Mouse (Mus musculus): Measurements from ENCODE around the gene Nsun4. TPM values are rescaled to one million over a fixed set of nuclear protein-coding genes. Genes with fewer than 3 reads are reported as not detected.

The Nsun4 gene
- polyA plus RNA-seq, 1 experiment: 9.3 TPM

DNA sequence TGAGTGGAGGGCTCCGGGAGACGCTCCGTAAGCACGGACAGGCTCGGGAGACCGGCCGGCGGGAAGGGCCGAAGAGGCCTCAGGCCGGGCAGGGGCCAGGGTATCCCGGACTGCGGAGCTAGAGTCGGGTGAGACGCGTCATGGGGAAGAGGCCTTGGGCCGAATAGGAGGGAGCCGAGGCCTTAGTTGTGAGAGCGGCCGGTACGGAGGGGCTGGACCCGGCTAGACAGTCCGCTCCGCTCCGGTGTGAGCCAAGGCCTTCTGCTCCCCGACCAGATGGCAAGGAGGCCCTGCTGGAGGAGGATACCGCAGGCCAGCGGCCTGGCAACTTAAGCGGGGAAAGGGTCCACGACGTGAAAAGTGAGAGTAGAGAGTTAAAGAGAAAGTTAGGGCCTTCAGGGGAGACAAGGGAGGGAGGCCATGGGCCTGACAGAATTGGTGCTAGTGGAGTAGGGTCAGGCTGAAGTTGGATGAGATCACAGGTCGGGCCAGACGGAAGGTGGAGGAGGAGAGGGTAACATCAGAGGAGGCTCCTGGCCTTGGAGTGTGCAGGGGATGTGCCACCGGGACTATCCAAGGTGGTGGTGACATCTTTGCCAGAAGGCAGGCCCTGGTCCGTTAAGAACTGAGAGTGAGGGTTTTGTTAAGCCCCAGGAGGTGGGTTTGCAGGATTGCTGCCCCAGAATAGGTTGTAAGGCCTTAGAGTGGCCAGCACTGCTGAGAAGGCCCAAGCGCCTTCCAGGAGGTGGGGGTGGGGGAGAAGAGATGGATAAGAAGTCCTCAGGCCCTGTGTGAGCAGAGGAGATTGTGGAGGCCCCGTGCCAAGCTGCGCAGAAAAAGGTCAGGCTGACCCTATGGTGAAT is 22.9 kb upstream of the Nsun4 start:
- WGBS: 7% methylated on average over 37 of the region's 37 CpGs
- no peak for TF ChIP-seq CTCF (IDR thresholded peaks at IDR 0.05; ENCODE audit: extremely low read depth, insufficient read depth, insufficient read length, insufficient replicate concordance)
- no peak for TF ChIP-seq POLR2A (IDR thresholded peaks at IDR 0.05; ENCODE audit: low read depth, low read length)
- Histone ChIP-seq H3K36me3 (ENCODE audit: control insufficient read depth, insufficient read depth, low read length) (peaks cover 5% of the 10 kb centered on the region), H3K27ac (ENCODE audit: insufficient read depth, low read length) (peak overlapping the region; percentile 83), H3K4me1 (ENCODE audit: control insufficient read depth, insufficient read depth, insufficient read length) (no peaks in the 10 kb centered on the region; the same call in 1 of the 2 replicates), H3K4me3 (ENCODE audit: extremely low read depth, insufficient read depth, insufficient read length) (peak overlapping the region; percentile 80), H3K27me3 (ENCODE audit: control insufficient read depth, insufficient read depth, low read length) (peaks cover 2% of the 10 kb centered on the region; the same call in 1 of the 2 replicates)
- DNase-seq (ENCODE audit: low read depth in 1 of 2, low spot score in 2 of 2): peak in 1 of 2 experiments; percentile 18

GRCm38 (mm10) chr4:116075631-116076368 is 22.1 kb upstream of the Nsun4 start:
- TF ChIP-seq CTCF (IDR thresholded peaks at IDR 0.05; ENCODE audit: extremely low read depth, insufficient read depth, insufficient read length, insufficient replicate concordance) (peak; percentile 30; the same call in 1 of the 2 replicates), POLR2A (IDR thresholded peaks at IDR 0.05; ENCODE audit: low read depth, low read length) (no peak)
- peak overlapping the region; percentile 83 for H3K27ac ChIP-seq (ENCODE audit: insufficient read depth, low read length)
- WGBS: under 1% methylated on average over 71 of the region's 77 CpGs
- DNase-seq (ENCODE audit: low read depth in 1 of 2, low spot score in 2 of 2): peak in 1 of 2 experiments; percentile 60
- peaks cover 2% of the 10 kb centered on the region; the same call in 1 of the 2 replicates for H3K27me3 ChIP-seq (ENCODE audit: control insufficient read depth, insufficient read depth, low read length)
- peaks cover 2% of the 10 kb centered on the region; the same call in 1 of the 2 replicates for H3K36me3 ChIP-seq (ENCODE audit: control insufficient read depth, insufficient read depth, low read length)
- H3K4me1 ChIP-seq (ENCODE audit: control insufficient read depth, insufficient read depth, insufficient read length): no peaks in the 10 kb centered on the region; the same call in 1 of the 2 replicates
- peak overlapping the region; percentile 80 for H3K4me3 ChIP-seq (ENCODE audit: extremely low read depth, insufficient read depth, insufficient read length)

DNA sequence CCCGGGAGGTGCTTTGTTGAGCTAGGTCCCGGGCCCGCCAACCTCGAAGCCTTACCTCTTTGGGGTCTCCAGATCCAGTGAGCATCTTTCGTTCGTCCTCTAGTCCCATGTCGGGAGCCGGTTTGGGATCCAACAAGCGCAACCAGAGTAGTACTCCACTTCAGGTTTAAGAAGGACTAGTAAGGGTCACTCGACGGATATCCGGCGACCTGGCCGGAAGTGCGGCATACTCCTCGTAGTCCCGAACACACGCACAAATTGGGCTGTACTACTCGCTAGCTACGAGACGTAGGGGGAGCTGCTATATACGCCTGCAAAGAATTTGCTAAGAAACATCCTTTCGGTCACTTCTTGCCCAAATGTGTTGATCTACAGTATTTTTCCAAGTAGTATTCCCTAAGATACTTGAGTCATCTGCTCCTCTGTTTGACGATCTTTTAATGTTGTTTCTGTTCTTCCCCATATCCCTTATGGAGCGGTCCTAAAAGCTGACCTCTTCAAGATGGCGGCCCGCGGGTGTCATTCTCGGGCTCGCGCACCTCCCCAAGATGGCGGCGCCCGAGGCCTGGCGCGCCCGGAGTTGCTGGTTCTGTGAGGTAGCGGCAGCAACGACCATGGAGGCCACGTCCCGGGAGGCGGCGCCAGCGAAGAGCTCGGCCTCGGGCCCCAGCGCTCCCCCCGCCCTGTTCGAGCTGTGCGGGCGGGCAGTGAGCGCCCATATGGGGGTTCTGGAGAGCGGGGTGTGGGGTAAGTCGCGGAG is 21.4 kb upstream of the Nsun4 start, which contains the start of the genes Uqcrh and Lrrc41:
Gene Uqcrh (minus strand): TSS at position 211 of the 760 bp plus-strand sequence.
Gene Lrrc41 (plus strand): TSS at position 409 of the 760 bp plus-strand sequence.
- no peak for TF ChIP-seq CTCF (IDR thresholded peaks at IDR 0.05; ENCODE audit: extremely low read depth, insufficient read depth, insufficient read length, insufficient replicate concordance)
- TF ChIP-seq POLR2A (IDR thresholded peaks at IDR 0.05; ENCODE audit: low read depth, low read length): peak; percentile 87
- Histone ChIP-seq H3K4me1 (ENCODE audit: control insufficient read depth, insufficient read depth, insufficient read length) (no peaks in the 10 kb centered on the region; the same call in 1 of the 2 replicates), H3K27me3 (ENCODE audit: control insufficient read depth, insufficient read depth, low read length) (peaks cover 2% of the 10 kb centered on the region; the same call in 1 of the 2 replicates), H3K27ac (ENCODE audit: insufficient read depth, low read length) (peak within 1 kb of the TSS; percentile 83), H3K36me3 (ENCODE audit: control insufficient read depth, insufficient read depth, low read length) (peaks cover 4% of the 10 kb centered on the region), H3K4me3 (ENCODE audit: extremely low read depth, insufficient read depth, insufficient read length) (peak within 1 kb of the TSS; percentile 86)
- under 1% methylated on average over 55 of the region's 55 CpGs for WGBS
- DNase-seq (ENCODE audit: low read depth in 1 of 2, low spot score in 2 of 2): peak; percentile 87 to 96

GRCm38 (mm10) chr4:116074145-116074675 is 20.5 kb upstream of the Nsun4 start:
- Histone ChIP-seq H3K4me1 (ENCODE audit: control insufficient read depth, insufficient read depth, insufficient read length) (no peaks in the 10 kb centered on the region; the same call in 1 of the 2 replicates), H3K4me3 (ENCODE audit: extremely low read depth, insufficient read depth, insufficient read length) (peak overlapping the region; percentile 86), H3K27me3 (ENCODE audit: control insufficient read depth, insufficient read depth, low read length) (peaks cover 2% of the 10 kb centered on the region; the same call in 1 of the 2 replicates), H3K36me3 (ENCODE audit: control insufficient read depth, insufficient read depth, low read length) (peaks cover 10% of the 10 kb centered on the region), H3K27ac (ENCODE audit: insufficient read depth, low read length) (no peak overlapping the region)
- DNase-seq (ENCODE audit: low read depth in 1 of 2, low spot score in 2 of 2): no peak
- 1% methylated on average over 8 of the region's 8 CpGs for WGBS
- TF ChIP-seq CTCF (IDR thresholded peaks at IDR 0.05; ENCODE audit: extremely low read depth, insufficient read depth, insufficient read length, insufficient replicate concordance): no peak
- TF ChIP-seq POLR2A (IDR thresholded peaks at IDR 0.05; ENCODE audit: low read depth, low read length): no peak

GRCm38 (mm10) chr4:116073146-116073545 is 19.5 kb upstream of the Nsun4 start:
- Histone ChIP-seq H3K27ac (ENCODE audit: insufficient read depth, low read length) (no peak overlapping the region), H3K4me3 (ENCODE audit: extremely low read depth, insufficient read depth, insufficient read length) (no peak overlapping the region), H3K36me3 (ENCODE audit: control insufficient read depth, insufficient read depth, low read length) (peaks cover 16% of the 10 kb centered on the region), H3K4me1 (ENCODE audit: control insufficient read depth, insufficient read depth, insufficient read length) (no peaks in the 10 kb centered on the region; the same call in 1 of the 2 replicates), H3K27me3 (ENCODE audit: control insufficient read depth, insufficient read depth, low read length) (peaks cover 2% of the 10 kb centered on the region; the same call in 1 of the 2 replicates)
- DNase-seq (ENCODE audit: low read depth in 1 of 2, low spot score in 2 of 2): no peak
- TF ChIP-seq CTCF (IDR thresholded peaks at IDR 0.05; ENCODE audit: extremely low read depth, insufficient read depth, insufficient read length, insufficient replicate concordance): no peak
- no peak for TF ChIP-seq POLR2A (IDR thresholded peaks at IDR 0.05; ENCODE audit: low read depth, low read length)
- WGBS: 47% methylated on average over 4 of the region's 4 CpGs

- WGBS: 60% methylated on average over 6 of the region's 6 CpGs
- H3K27me3 ChIP-seq (ENCODE audit: control insufficient read depth, insufficient read depth, low read length): no peaks in the 10 kb centered on the region
- H3K27ac ChIP-seq (ENCODE audit: insufficient read depth, low read length): no peak overlapping the region
- H3K4me3 ChIP-seq (ENCODE audit: extremely low read depth, insufficient read depth, insufficient read length): no peak overlapping the region
- no peaks in the 10 kb centered on the region for H3K4me1 ChIP-seq (ENCODE audit: control insufficient read depth, insufficient read depth, insufficient read length)
- DNase-seq (ENCODE audit: low read depth in 1 of 2, low spot score in 2 of 2): no peak
- peaks cover 19% of the 10 kb centered on the region for H3K36me3 ChIP-seq (ENCODE audit: control insufficient read depth, insufficient read depth, low read length)
- no peak for TF ChIP-seq POLR2A (IDR thresholded peaks at IDR 0.05; ENCODE audit: low read depth, low read length)
- no peak for TF ChIP-seq CTCF (IDR thresholded peaks at IDR 0.05; ENCODE audit: extremely low read depth, insufficient read depth, insufficient read length, insufficient replicate concordance)
These were observed 16.4 kb upstream of the Nsun4 start for GRCm38 (mm10) chr4:116070116-116070515.

Data from spleen, adult 2 months (tissue).